Mouse (Mus musculus) heart, embryonic 10.5 days (tissue): Measurements from ENCODE around the gene Gm21915. TPM values are rescaled to one million over a fixed set of nuclear protein-coding genes. Genes with fewer than 3 reads are reported as not detected.

Experiments used
- DNase-seq: peaks from one replicate; pipeline ENCODE4 v3.0.0-alpha.2; 2017; ENCODE audit warnings: low spot score
- H3K27ac ChIP-seq: fragments of 300-500 bp; sonication (generic); 2 replicates; pipeline ENCODE4 v1.5.1; 2016; ENCODE audit warnings: mild to moderate bottlenecking
- H3K27me3 ChIP-seq: fragments of 300-500 bp; sonication (generic); 2 replicates; pipeline ENCODE4 v1.6.1; 2016; ENCODE audit warnings: mild to moderate bottlenecking; ENCODE audit not compliant: poor library complexity, insufficient read depth, severe bottlenecking
- H3K36me3 ChIP-seq: fragments of 300-500 bp; sonication (generic); 2 replicates; pipeline ENCODE4 v1.6.1; 2016; ENCODE audit warnings: mild to moderate bottlenecking, moderate library complexity
- H3K4me1 ChIP-seq: fragments of 300-500 bp; sonication (generic); 2 replicates; pipeline ENCODE4 v1.6.1; 2016; ENCODE audit warnings: mild to moderate bottlenecking
- H3K4me3 ChIP-seq: fragments of 300-500 bp; sonication (generic); 2 replicates; pipeline ENCODE4 v1.5.1; 2016; ENCODE audit warnings: mild to moderate bottlenecking, moderate library complexity
- H3K9me3 ChIP-seq: fragments of 300-500 bp; sonication (generic); 2 replicates; pipeline ENCODE4 v1.6.1; 2016; ENCODE audit warnings: mild to moderate bottlenecking, moderate library complexity
- WGBS: fragments of 180-500 bp; shearing (Covaris S2); methylation state at CpG from one replicate; pipeline ENCODE4 v1.1.7; 2016; 5-methylcytosine and 5-hydroxymethylcytosine counted together
- polyA plus RNA-seq: library from polyadenylated mRNA; unstranded; fragments of >200 nt; fragmentation: Nextera tagmentation; extraction: Ambion mirVana; gene quantifications from 2 replicates; pipeline ENCODE4 v1.2.1, GENCODE M21; 2016

Gm21915 gene
- polyA plus RNA-seq, 1 experiment from 2014 or later = not detected

- Histone ChIP-seq H3K27ac (no peak overlapping the region), H3K36me3 (no peaks in the 10 kb centered on the region), H3K4me3 (no peak overlapping the region), H3K27me3 (no peaks in the 10 kb centered on the region), H3K4me1 (peaks cover 14% of the 10 kb centered on the region), H3K9me3 (no peaks in the 10 kb centered on the region)
- 45% methylated on average over 10 of the region's 10 CpGs for WGBS
- no peak for DNase-seq
Observed at GRCm38 (mm10) chr9:40704364-40705276, 34.2 kb downstream of the Gm21915 start.

GRCm38 (mm10) chr9:40708448-40709140 lies 38.2 kb downstream of the Gm21915 start:
- Histone ChIP-seq H3K9me3 (no peaks in the 10 kb centered on the region), H3K4me3 (no peak overlapping the region), H3K27me3 (no peaks in the 10 kb centered on the region), H3K36me3 (no peaks in the 10 kb centered on the region), H3K27ac (no peak overlapping the region), H3K4me1 (peaks cover 28% of the 10 kb centered on the region)
- WGBS = 75% methylated on average over 12 of the region's 12 CpGs
- DNase-seq = no peak

- Histone ChIP-seq H3K36me3 (no peaks in the 10 kb centered on the region), H3K27me3 (no peaks in the 10 kb centered on the region), H3K27ac (no peak overlapping the region), H3K9me3 (no peaks in the 10 kb centered on the region), H3K4me1 (peaks cover 28% of the 10 kb centered on the region), H3K4me3 (no peak overlapping the region)
- WGBS = 74% methylated on average over 7 of the region's 7 CpGs
- DNase-seq = no peak
Observed at GRCm38 (mm10) chr9:40709141-40709537, 38.7 kb downstream of the Gm21915 start.

GRCm38 (mm10) chr9:40709587-40709986 lies 39.2 kb downstream of the Gm21915 start:
- 61% methylated on average over 3 of the region's 3 CpGs for WGBS
- no peaks in the 10 kb centered on the region for H3K27me3 ChIP-seq

GRCm38 (mm10) chr9:40709991-40710390 lies 39.6 kb downstream of the Gm21915 start:
- Histone ChIP-seq H3K4me3 (no peak overlapping the region), H3K27ac (no peak overlapping the region), H3K4me1 (peaks cover 21% of the 10 kb centered on the region), H3K9me3 (no peaks in the 10 kb centered on the region), H3K36me3 (no peaks in the 10 kb centered on the region), H3K27me3 (no peaks in the 10 kb centered on the region)
- 61% methylated on average over 3 of the region's 3 CpGs for WGBS
- no peak for DNase-seq

More at GRCm38 (mm10) chr9:40709587-40709986, 39.2 kb downstream of the Gm21915 start:
- no peaks in the 10 kb centered on the region for H3K9me3 ChIP-seq
- no peak overlapping the region for H3K4me3 ChIP-seq
- H3K27ac ChIP-seq = no peak overlapping the region
- peaks cover 25% of the 10 kb centered on the region for H3K4me1 ChIP-seq
- no peaks in the 10 kb centered on the region for H3K36me3 ChIP-seq
- DNase-seq = no peak

GRCm38 (mm10) chr9:40711654-40712053 lies 41.2 kb downstream of the Gm21915 start:
- Histone ChIP-seq H3K27me3 (no peaks in the 10 kb centered on the region), H3K4me1 (peaks cover 20% of the 10 kb centered on the region), H3K36me3 (no peaks in the 10 kb centered on the region), H3K9me3 (no peaks in the 10 kb centered on the region), H3K4me3 (no peak overlapping the region), H3K27ac (peak overlapping the region; percentile 82)
- 46% methylated on average over 4 of the region's 4 CpGs for WGBS
- DNase-seq = no peak

GRCm38 (mm10) chr9:40717182-40717874 lies 46.9 kb downstream of the Gm21915 start:
- no peak overlapping the region for H3K27ac ChIP-seq
- 66% methylated on average over 18 of the region's 18 CpGs for WGBS

GRCm38 (mm10) chr9:40717875-40718185 lies 47.4 kb downstream of the Gm21915 start:
- Histone ChIP-seq H3K36me3 (no peaks in the 10 kb centered on the region), H3K4me1 (peaks cover 10% of the 10 kb centered on the region; the same call in 1 of the 2 replicates), H3K9me3 (no peaks in the 10 kb centered on the region), H3K4me3 (no peak overlapping the region), H3K27ac (no peak overlapping the region), H3K27me3 (no peaks in the 10 kb centered on the region)
- WGBS = 39% methylated on average over 7 of the region's 7 CpGs
- DNase-seq = no peak

More at GRCm38 (mm10) chr9:40717182-40717874, 46.9 kb downstream of the Gm21915 start:
- no peak overlapping the region for H3K4me3 ChIP-seq
- no peaks in the 10 kb centered on the region for H3K36me3 ChIP-seq
- H3K27me3 ChIP-seq = no peaks in the 10 kb centered on the region
- DNase-seq = no peak
- no peaks in the 10 kb centered on the region for H3K9me3 ChIP-seq
- peaks cover 10% of the 10 kb centered on the region; the same call in 1 of the 2 replicates for H3K4me1 ChIP-seq

Other genes starting within 250 kb of the Gm21915 start
- gene Gramd1b, start 139.2 kb upstream of the Gm21915 start, polyA plus RNA-seq = 5.0 and 10.1 TPM in 2 replicates
- gene Clmp, start 15.3 kb downstream of the Gm21915 start, polyA plus RNA-seq = 6.2 and 18.4 TPM in 2 replicates
- 2,804 and 3,368 TPM in 2 replicates for gene Hspa8, start 130.4 kb downstream of the Gm21915 start, polyA plus RNA-seq
- not detected in 2 replicates for gene Bsx, start 203.5 kb downstream of the Gm21915 start, polyA plus RNA-seq